Mouse (Mus musculus): ENCODE measurements at regions not wholly inside any gene's neighbourhood (a gene's known extent, or its start where the extent isn't known, plus 50 kb on each side); places are given as distances from the start of the nearest gene placed in this dataset.

DNA sequence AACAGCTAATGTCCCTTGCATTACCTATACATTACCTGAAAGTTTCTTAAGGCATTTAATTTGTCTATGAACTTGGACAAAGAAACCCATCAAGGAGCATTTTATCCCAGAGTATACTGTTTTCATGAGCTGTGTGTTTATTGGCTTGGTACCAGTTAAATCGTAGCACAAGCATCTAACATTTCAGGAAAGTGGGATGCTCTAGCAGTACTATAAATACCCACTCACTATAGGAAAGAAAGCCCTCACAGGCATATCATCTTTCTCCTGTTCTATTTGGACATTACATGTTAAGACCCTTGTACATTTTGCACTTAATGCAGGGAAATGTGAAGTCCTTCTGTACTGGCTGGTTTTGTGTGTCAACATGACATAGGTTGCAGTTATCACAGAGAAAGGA is 163.9 kb downstream of the Ptprc start:
- H3K36me3 ChIP-seq (ENCODE audit: inconsistent target), result no peaks in the 10 kb centered on the region
- H3K4me3 ChIP-seq (ENCODE audit: inconsistent target), result no peak overlapping the region
- no peaks in the 10 kb centered on the region for H3K79me2 ChIP-seq (ENCODE audit: inconsistent target)
- no peak overlapping the region for H3K27ac ChIP-seq
- WGBS (ENCODE audit: missing documents), result 100% methylated on average over 1 of the region's 1 CpGs

GRCm38 (mm10) chr1:138010910-138011477 is 164.5 kb downstream of the Ptprc start:
- H3K4me3 ChIP-seq (ENCODE audit: inconsistent target), result no peak overlapping the region
- H3K79me2 ChIP-seq (ENCODE audit: inconsistent target), result no peaks in the 10 kb centered on the region
- H3K27ac ChIP-seq, result no peak overlapping the region
- WGBS (ENCODE audit: missing documents), result 86% methylated on average over 7 of the region's 7 CpGs
- H3K36me3 ChIP-seq (ENCODE audit: inconsistent target), result no peaks in the 10 kb centered on the region

DNA sequence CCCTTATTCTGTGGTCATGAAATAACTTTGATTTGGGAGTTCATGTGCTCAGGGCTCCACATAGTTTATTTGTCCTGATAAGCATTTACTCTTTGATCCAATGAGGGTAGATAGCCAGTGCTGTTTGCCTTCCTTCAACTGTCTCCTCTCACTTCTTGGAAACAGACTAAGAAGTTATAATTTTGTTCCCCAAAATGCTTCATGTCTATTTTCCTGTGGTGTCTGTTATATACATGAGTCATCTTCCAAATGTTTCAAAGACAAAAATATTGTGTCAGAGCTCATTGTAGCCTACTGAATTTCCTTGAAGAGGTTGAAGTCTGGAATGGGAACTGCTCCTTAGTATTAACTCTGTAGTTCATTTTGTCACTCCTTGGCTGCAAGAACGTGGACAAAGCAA is 168.7 kb downstream of the Ptprc start:
- 80% methylated on average over 1 of the region's 1 CpGs for WGBS (ENCODE audit: missing documents)
- H3K4me3 ChIP-seq (ENCODE audit: inconsistent target), result no peak overlapping the region
- H3K79me2 ChIP-seq (ENCODE audit: inconsistent target), result no peaks in the 10 kb centered on the region
- no peak overlapping the region for H3K27ac ChIP-seq
- H3K36me3 ChIP-seq (ENCODE audit: inconsistent target), result no peaks in the 10 kb centered on the region

GRCm38 (mm10) chr1:138004319-138004718 is 171.2 kb downstream of the Ptprc start:
- WGBS (ENCODE audit: missing documents), result 88% methylated on average over 2 of the region's 2 CpGs
- H3K79me2 ChIP-seq (ENCODE audit: inconsistent target), result no peaks in the 10 kb centered on the region

GRCm38 (mm10) chr1:137999268-137999900 is 176.1 kb downstream of the Ptprc start:
- 9% methylated on average over 2 of the region's 3 CpGs for WGBS (ENCODE audit: missing documents)
- Histone ChIP-seq H3K79me2 (ENCODE audit: inconsistent target) (no peaks in the 10 kb centered on the region), H3K36me3 (ENCODE audit: inconsistent target) (no peaks in the 10 kb centered on the region), H3K4me3 (ENCODE audit: inconsistent target) (no peak overlapping the region), H3K27ac (no peak overlapping the region)

More at GRCm38 (mm10) chr1:138004319-138004718, 171.2 kb downstream of the Ptprc start:
- no peak overlapping the region for H3K27ac ChIP-seq
- no peaks in the 10 kb centered on the region for H3K36me3 ChIP-seq (ENCODE audit: inconsistent target)
- no peak overlapping the region for H3K4me3 ChIP-seq (ENCODE audit: inconsistent target)

GRCm38 (mm10) chr1:137996041-137996440 is 179.5 kb downstream of the Ptprc start:
- H3K36me3 ChIP-seq (ENCODE audit: inconsistent target), result no peaks in the 10 kb centered on the region
- WGBS (ENCODE audit: missing documents), result 96% methylated on average over 2 of the region's 2 CpGs
- no peak overlapping the region for H3K4me3 ChIP-seq (ENCODE audit: inconsistent target)
- no peak overlapping the region for H3K27ac ChIP-seq
- no peaks in the 10 kb centered on the region for H3K79me2 ChIP-seq (ENCODE audit: inconsistent target)

DNA sequence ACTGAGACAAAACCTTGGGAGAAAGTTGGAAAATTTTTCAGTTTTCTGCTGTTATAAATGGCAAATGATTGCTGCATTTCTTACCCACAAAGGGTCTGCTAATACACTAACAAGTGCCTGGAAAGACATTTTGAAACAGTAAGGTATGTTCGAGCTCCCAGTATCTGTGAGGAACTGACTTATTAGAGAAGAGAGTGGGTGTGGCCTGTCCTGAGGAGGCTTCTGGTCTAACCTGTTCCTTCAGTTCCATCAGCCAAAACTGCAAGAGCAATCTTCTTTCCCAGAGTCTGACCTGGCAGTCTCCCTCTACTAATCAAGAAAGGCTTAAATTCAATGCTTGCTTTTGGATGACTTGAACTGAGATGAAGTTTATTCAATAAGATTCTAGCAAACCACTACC is 183.6 kb downstream of the Ptprc start:
- no peaks in the 10 kb centered on the region for H3K36me3 ChIP-seq (ENCODE audit: inconsistent target)
- WGBS (ENCODE audit: missing documents), result 87% methylated on average over 1 of the region's 1 CpGs

GRCm38 (mm10) chr1:137991412-137991811 is 184.1 kb downstream of the Ptprc start:
- Histone ChIP-seq H3K4me3 (ENCODE audit: inconsistent target) (no peak overlapping the region), H3K79me2 (ENCODE audit: inconsistent target) (no peaks in the 10 kb centered on the region), H3K36me3 (ENCODE audit: inconsistent target) (no peaks in the 10 kb centered on the region), H3K27ac (no peak overlapping the region)
- WGBS (ENCODE audit: missing documents), result 100% methylated on average over 4 of the region's 5 CpGs

More for the DNA sequence above, 183.6 kb downstream of the Ptprc start:
- Histone ChIP-seq H3K27ac (no peak overlapping the region), H3K79me2 (ENCODE audit: inconsistent target) (no peaks in the 10 kb centered on the region), H3K4me3 (ENCODE audit: inconsistent target) (no peak overlapping the region)

GRCm38 (mm10) chr1:137973406-137973805 is 202.1 kb downstream of the Ptprc start:
- H3K36me3 ChIP-seq (ENCODE audit: inconsistent target), result no peaks in the 10 kb centered on the region
- no peaks in the 10 kb centered on the region for H3K79me2 ChIP-seq (ENCODE audit: inconsistent target)
- 95% methylated on average over 3 of the region's 3 CpGs for WGBS (ENCODE audit: missing documents)
- no peak overlapping the region for H3K4me3 ChIP-seq (ENCODE audit: inconsistent target)
- no peak overlapping the region for H3K27ac ChIP-seq

DNA sequence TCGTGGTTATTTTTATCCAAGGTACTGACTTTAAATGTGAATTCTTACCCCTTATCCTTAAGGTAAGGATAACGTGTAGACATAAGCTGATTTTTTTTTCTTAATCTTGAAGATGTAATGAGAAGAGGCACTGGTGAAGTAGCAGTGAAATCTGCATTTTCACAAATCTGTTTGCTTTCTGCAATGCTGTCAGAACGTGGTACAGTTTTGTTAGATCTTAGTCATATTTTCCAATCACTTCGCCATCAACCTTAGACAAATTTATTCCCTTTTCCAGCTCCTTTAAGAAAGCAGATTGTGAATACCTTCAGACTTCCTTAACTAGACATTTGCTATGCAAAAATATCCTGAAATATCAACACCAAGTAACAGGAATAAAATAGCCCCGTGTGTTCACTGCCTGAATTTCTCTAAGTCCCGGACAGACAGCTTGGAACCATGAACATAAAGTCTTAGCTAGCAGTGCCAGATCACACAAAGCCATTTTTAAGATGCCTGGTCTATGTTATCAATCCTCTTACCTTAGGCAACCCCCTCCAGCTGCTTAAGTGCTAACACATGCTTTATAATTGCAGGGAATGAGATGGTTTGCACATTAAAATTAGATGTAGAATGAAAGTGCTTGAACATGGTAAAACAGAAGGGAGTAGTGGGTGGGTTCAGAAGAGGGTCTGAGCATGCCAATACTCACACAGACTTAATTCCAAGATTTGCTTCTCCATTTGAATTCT is 202.7 kb downstream of the Ptprc start:
- H3K27ac ChIP-seq, result no peak overlapping the region
- no peaks in the 10 kb centered on the region for H3K79me2 ChIP-seq (ENCODE audit: inconsistent target)
- no peaks in the 10 kb centered on the region for H3K36me3 ChIP-seq (ENCODE audit: inconsistent target)
- no peak overlapping the region for H3K4me3 ChIP-seq (ENCODE audit: inconsistent target)
- WGBS (ENCODE audit: missing documents), result 94% methylated on average over 6 of the region's 6 CpGs

DNA sequence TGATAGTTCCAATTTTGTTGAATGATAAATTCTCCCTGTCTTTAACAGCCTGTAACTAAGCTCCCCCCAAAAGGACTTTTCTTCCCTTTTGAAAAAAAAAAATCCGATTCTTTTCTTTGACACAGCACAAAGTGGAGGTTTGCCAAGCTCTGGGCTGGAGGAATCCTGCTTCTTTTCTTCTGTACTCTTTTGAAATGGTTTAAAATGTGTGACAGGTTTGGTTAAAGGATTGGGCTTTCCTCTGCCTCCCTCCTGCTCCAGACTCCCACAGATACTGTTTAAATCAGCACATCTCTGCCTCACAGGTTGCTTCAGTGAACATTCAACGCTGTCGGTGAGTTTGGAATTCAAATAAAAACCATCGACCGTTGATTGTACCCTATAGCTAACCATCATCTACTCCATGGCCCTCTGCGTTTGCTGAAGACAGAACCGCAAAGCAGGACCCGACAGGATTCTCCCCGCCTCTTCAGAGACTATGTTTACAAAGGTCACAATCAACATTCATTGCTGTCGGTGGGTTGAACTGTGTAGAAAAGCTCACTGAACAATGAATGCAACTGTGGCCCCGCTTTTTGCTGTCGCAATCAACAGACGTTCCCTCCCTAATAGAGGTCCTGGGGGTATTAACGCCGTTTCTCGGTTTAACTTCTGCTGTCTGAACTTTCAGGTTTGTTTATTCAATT is 209.2 kb downstream of the Ptprc start:
- Histone ChIP-seq H3K4me3 (ENCODE audit: inconsistent target) (no peak overlapping the region), H3K27ac (no peak overlapping the region), H3K79me2 (ENCODE audit: inconsistent target) (no peaks in the 10 kb centered on the region), H3K36me3 (ENCODE audit: inconsistent target) (no peaks in the 10 kb centered on the region)
- 96% methylated on average over 15 of the region's 16 CpGs for WGBS (ENCODE audit: missing documents)

- Histone ChIP-seq H3K36me3 (ENCODE audit: inconsistent target) (no peaks in the 10 kb centered on the region), H3K79me2 (ENCODE audit: inconsistent target) (no peaks in the 10 kb centered on the region), H3K27ac (no peak overlapping the region), H3K4me3 (ENCODE audit: inconsistent target) (no peak overlapping the region)
- 97% methylated on average over 6 of the region's 6 CpGs for WGBS (ENCODE audit: missing documents)
These were observed 211.9 kb downstream of the Ptprc start for GRCm38 (mm10) chr1:137963656-137964055.

DNA sequence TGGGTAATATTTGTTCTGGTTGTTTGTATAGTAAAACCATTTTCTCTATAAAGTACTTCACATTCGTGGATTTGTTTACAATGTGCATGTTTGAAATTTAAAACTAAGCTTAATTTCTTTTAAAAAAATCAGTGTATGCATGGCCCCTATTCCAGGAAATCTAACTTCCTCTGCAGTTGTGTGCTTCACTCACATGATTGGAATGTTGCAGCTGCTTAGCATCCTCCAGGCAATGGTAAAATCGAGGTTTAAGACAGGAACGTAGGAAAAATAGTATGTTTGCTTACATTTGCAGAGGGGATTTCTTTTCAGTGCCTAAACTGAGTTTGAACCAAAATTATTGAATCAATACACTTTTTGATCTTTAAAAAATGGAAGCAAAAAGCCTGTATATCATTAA is 217.5 kb downstream of the Ptprc start:
- Histone ChIP-seq H3K4me3 (ENCODE audit: inconsistent target) (no peak overlapping the region), H3K79me2 (ENCODE audit: inconsistent target) (no peaks in the 10 kb centered on the region), H3K27ac (no peak overlapping the region), H3K36me3 (ENCODE audit: inconsistent target) (no peaks in the 10 kb centered on the region)
- WGBS (ENCODE audit: missing documents), result 76% methylated on average over 3 of the region's 3 CpGs

- H3K79me2 ChIP-seq (ENCODE audit: inconsistent target), result no peaks in the 10 kb centered on the region
- H3K4me3 ChIP-seq (ENCODE audit: inconsistent target), result no peak overlapping the region
- WGBS (ENCODE audit: missing documents), result 97% methylated on average over 3 of the region's 3 CpGs
- H3K27ac ChIP-seq, result no peak overlapping the region
- no peaks in the 10 kb centered on the region for H3K36me3 ChIP-seq (ENCODE audit: inconsistent target)
These were observed 219.5 kb downstream of the Ptprc start for GRCm38 (mm10) chr1:137955993-137956392.

GRCm38 (mm10) chr1:137955139-137955538 is 220.4 kb downstream of the Ptprc start:
- Histone ChIP-seq H3K79me2 (ENCODE audit: inconsistent target) (no peaks in the 10 kb centered on the region), H3K27ac (no peak overlapping the region), H3K4me3 (ENCODE audit: inconsistent target) (no peak overlapping the region), H3K36me3 (ENCODE audit: inconsistent target) (no peaks in the 10 kb centered on the region)
- 94% methylated on average over 2 of the region's 2 CpGs for WGBS (ENCODE audit: missing documents)
